Mouse (Mus musculus): Measurements from ENCODE around the gene Casp8ap2.

GRCm38 (mm10) chr4:32615034-32615881 lies at the start of gene Casp8ap2:
- TF ChIP-seq CTCF (IDR thresholded peaks at IDR 0.05; ENCODE audit: extremely low read depth, insufficient read depth, insufficient read length, insufficient replicate concordance) (no peak), POLR2A (IDR thresholded peaks at IDR 0.05; ENCODE audit: low read depth, low read length) (peak; percentile 72)

Measured in spleen, adult 2 months (tissue).